Mouse (Mus musculus): ENCODE data around the gene Steap3. TPM values are rescaled to one million over a fixed set of nuclear protein-coding genes. Genes with fewer than 3 reads are reported as not detected.

The Steap3 gene
- polyA plus RNA-seq, 1 experiment from 2014 or later: 42.6 TPM

DNA sequence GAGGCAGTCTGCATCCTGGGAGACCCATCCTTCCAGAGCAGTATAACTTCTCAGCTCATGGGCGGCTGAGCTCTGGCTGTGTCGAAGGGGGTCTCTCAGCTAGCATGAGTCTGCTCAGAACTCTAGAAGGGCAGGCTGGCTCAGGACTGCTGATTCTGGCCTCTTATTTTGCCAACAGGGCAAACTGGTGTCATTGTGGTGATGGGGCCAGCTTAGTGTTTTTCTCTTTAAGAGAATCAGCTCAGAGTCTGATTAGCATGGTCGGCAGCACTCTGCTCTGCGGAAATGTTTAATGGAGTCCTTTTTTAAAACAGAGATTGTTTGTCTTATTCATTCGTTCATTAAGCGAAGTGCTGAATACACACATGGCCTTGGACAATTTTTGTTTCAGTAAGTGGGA, 83.3 kb downstream of the Steap3 start:
- H3K36me3 ChIP-seq (ENCODE audit: control insufficient read depth, insufficient read depth): no peaks in the 10 kb centered on the region
- H3K4me2 ChIP-seq (ENCODE audit: low read depth, low read length): no peak overlapping the region
- no peaks in the 10 kb centered on the region for H3K27me3 ChIP-seq (ENCODE audit: control insufficient read depth, insufficient read depth, low read depth, low read length)
- H3K4me3 ChIP-seq (ENCODE audit: low read depth, low read length): no peak overlapping the region
- 71% methylated on average over 6 of the region's 6 CpGs for WGBS (ENCODE audit: insufficient replicate concordance)
- H3K4me1 ChIP-seq (ENCODE audit: control insufficient read depth, low read depth, low read length): no peaks in the 10 kb centered on the region
- no peak overlapping the region for H3K9ac ChIP-seq (ENCODE audit: low read depth, low read length)
- ATAC-seq (ENCODE audit: low read depth): no peak
- no peaks in the 10 kb centered on the region for H3K9me3 ChIP-seq (replicated peaks; ENCODE audit: control insufficient read depth, low read length)
- H3K27ac ChIP-seq (ENCODE audit: low read length): no peak overlapping the region

DNA sequence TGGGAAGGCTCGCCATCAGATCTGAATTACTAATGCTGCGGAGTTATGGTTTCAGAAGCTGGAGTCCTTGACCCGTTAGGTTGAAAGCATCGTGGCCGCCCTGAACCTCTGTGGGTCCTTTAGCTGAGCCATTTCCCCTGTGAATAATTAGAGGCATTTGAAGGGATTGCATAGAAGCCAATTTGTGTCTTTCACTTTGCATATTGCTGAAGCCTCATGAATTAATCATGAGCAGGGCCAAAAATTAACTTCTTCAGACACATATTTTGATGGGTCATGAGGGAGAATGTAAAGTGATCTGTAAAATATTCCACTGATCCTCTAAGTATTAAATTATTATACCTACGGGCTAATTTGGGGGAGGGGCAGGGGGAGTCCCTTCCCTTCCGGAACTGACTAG, 85.4 kb downstream of the Steap3 start:
- Histone ChIP-seq H3K27me3 (ENCODE audit: control insufficient read depth, insufficient read depth, low read depth, low read length) (no peaks in the 10 kb centered on the region), H3K9ac (ENCODE audit: low read depth, low read length) (no peak overlapping the region), H3K4me3 (ENCODE audit: low read depth, low read length) (no peak overlapping the region), H3K36me3 (ENCODE audit: control insufficient read depth, insufficient read depth) (no peaks in the 10 kb centered on the region), H3K27ac (ENCODE audit: low read length) (no peak overlapping the region), H3K4me2 (ENCODE audit: low read depth, low read length) (no peak overlapping the region), H3K4me1 (ENCODE audit: control insufficient read depth, low read depth, low read length) (no peaks in the 10 kb centered on the region), H3K9me3 (replicated peaks; ENCODE audit: control insufficient read depth, low read length) (no peaks in the 10 kb centered on the region)
- 72% methylated on average over 7 of the region's 7 CpGs for WGBS (ENCODE audit: insufficient replicate concordance)
- ATAC-seq (ENCODE audit: low read depth): no peak

DNA sequence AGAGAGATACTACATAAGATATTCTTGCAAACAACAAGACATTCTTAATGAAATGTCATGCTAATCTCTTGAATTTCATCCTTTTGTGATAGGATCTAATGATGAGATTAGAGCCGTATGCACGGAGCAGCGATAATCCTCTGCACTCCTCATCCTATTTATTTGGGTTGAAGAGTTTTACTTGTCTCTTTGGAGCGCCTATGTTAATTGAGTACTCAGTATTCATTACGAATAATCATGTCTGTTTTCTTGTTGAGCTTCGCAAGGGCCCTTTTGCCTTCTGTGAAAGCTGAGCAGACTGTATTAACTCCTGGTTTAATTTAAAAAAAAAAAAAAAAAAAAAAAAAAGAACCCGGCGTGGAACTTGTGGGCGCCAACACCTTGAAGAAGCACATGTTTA, 85.8 kb downstream of the Steap3 start:
- ATAC-seq (ENCODE audit: low read depth): no peak
- no peak overlapping the region for H3K4me2 ChIP-seq (ENCODE audit: low read depth, low read length)
- H3K4me1 ChIP-seq (ENCODE audit: control insufficient read depth, low read depth, low read length): no peaks in the 10 kb centered on the region
- H3K27ac ChIP-seq (ENCODE audit: low read length): no peak overlapping the region
- H3K27me3 ChIP-seq (ENCODE audit: control insufficient read depth, insufficient read depth, low read depth, low read length): no peaks in the 10 kb centered on the region
- H3K9me3 ChIP-seq (replicated peaks; ENCODE audit: control insufficient read depth, low read length): no peaks in the 10 kb centered on the region
- 76% methylated on average over 9 of the region's 9 CpGs for WGBS (ENCODE audit: insufficient replicate concordance)
- H3K9ac ChIP-seq (ENCODE audit: low read depth, low read length): no peak overlapping the region
- no peak overlapping the region for H3K4me3 ChIP-seq (ENCODE audit: low read depth, low read length)
- H3K36me3 ChIP-seq (ENCODE audit: control insufficient read depth, insufficient read depth): no peaks in the 10 kb centered on the region

DNA sequence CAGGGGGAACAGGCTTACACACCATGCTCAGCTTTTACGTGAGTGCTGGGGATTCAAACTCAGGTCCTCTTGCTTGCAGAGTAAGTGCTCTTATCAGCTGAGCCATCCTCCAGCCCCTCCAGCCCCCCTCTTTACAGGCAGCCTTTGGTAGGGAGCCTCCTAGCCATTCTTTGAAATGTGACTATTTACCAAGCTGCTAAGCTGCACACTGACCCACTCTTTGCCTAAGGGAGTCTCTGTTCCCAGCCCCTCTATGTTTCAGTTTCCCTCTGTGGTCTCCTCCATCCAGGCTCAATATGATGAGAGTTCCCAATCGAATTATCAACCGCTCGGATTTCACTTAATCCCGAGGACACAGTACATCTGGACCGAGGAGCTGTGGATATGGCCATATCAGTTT, 86.3 kb downstream of the Steap3 start:
- no peak for ATAC-seq (ENCODE audit: low read depth)
- 55% methylated on average over 6 of the region's 6 CpGs for WGBS (ENCODE audit: insufficient replicate concordance)
- H3K9me3 ChIP-seq (replicated peaks; ENCODE audit: control insufficient read depth, low read length): no peaks in the 10 kb centered on the region
- H3K27ac ChIP-seq (ENCODE audit: low read length): no peak overlapping the region
- H3K4me3 ChIP-seq (ENCODE audit: low read depth, low read length): no peak overlapping the region
- H3K27me3 ChIP-seq (ENCODE audit: control insufficient read depth, insufficient read depth, low read depth, low read length): no peaks in the 10 kb centered on the region
- no peaks in the 10 kb centered on the region for H3K4me1 ChIP-seq (ENCODE audit: control insufficient read depth, low read depth, low read length)
- H3K36me3 ChIP-seq (ENCODE audit: control insufficient read depth, insufficient read depth): no peaks in the 10 kb centered on the region
- H3K9ac ChIP-seq (ENCODE audit: low read depth, low read length): no peak overlapping the region
- H3K4me2 ChIP-seq (ENCODE audit: low read depth, low read length): no peak overlapping the region

DNA sequence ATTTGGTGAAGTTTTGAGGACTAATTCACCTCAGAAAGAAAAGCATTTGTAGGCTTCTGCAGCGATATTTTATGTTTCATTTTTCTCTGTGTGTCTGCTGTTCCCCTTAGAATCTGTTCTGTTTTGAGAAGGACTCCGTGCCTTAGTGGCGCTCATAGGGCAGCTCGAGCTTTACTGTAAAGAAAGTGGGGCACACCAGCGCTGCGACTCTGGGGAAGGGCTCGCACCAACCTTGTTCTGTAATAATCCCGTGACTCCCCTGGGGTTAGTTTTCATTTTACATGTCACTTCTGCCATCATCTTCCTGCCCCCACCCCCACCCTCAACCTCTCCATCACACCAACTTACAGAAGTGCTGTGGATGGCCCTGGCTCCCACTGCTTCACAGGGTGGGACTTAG, 95.4 kb downstream of the Steap3 start:
- H3K9ac ChIP-seq (ENCODE audit: low read depth, low read length): no peak overlapping the region
- no peak overlapping the region for H3K4me3 ChIP-seq (ENCODE audit: low read depth, low read length)
- H3K9me3 ChIP-seq (replicated peaks; ENCODE audit: control insufficient read depth, low read length): no peaks in the 10 kb centered on the region
- H3K27me3 ChIP-seq (ENCODE audit: control insufficient read depth, insufficient read depth, low read depth, low read length): no peaks in the 10 kb centered on the region
- WGBS (ENCODE audit: insufficient replicate concordance): 71% methylated on average over 8 of the region's 8 CpGs
- H3K36me3 ChIP-seq (ENCODE audit: control insufficient read depth, insufficient read depth): no peaks in the 10 kb centered on the region
- ATAC-seq (ENCODE audit: low read depth): no peak
- H3K27ac ChIP-seq (ENCODE audit: low read length): no peak overlapping the region
- no peak overlapping the region for H3K4me2 ChIP-seq (ENCODE audit: low read depth, low read length)
- H3K4me1 ChIP-seq (ENCODE audit: control insufficient read depth, low read depth, low read length): no peaks in the 10 kb centered on the region

DNA sequence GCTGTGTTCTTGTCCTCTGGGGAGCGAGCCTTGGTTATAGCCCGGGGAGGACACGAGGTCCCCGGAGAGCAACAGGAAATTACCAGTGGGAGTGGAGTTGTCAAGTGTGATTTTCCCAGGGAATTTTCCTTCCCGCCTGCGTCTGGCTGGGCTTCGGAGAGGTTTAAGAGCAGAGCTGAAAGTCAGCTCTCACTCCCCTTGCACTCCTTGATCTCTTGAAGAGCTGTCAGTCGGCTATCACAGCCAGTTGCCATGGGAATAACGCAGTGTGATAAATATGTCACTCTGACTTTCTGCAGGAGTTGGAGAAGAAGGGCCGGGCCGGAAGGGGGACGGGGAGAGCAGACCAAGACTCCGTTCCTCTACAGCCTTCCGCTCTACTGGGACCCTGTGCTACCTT, 96.2 kb downstream of the Steap3 start:
- Histone ChIP-seq H3K36me3 (ENCODE audit: control insufficient read depth, insufficient read depth) (no peaks in the 10 kb centered on the region), H3K27ac (ENCODE audit: low read length) (no peak overlapping the region), H3K27me3 (ENCODE audit: control insufficient read depth, insufficient read depth, low read depth, low read length) (no peaks in the 10 kb centered on the region), H3K9ac (ENCODE audit: low read depth, low read length) (no peak overlapping the region), H3K4me2 (ENCODE audit: low read depth, low read length) (no peak overlapping the region), H3K4me1 (ENCODE audit: control insufficient read depth, low read depth, low read length) (no peaks in the 10 kb centered on the region), H3K9me3 (replicated peaks; ENCODE audit: control insufficient read depth, low read length) (no peaks in the 10 kb centered on the region), H3K4me3 (ENCODE audit: low read depth, low read length) (no peak overlapping the region)
- WGBS (ENCODE audit: insufficient replicate concordance): 23% methylated on average over 14 of the region's 14 CpGs
- ATAC-seq (ENCODE audit: low read depth): no peak

DNA sequence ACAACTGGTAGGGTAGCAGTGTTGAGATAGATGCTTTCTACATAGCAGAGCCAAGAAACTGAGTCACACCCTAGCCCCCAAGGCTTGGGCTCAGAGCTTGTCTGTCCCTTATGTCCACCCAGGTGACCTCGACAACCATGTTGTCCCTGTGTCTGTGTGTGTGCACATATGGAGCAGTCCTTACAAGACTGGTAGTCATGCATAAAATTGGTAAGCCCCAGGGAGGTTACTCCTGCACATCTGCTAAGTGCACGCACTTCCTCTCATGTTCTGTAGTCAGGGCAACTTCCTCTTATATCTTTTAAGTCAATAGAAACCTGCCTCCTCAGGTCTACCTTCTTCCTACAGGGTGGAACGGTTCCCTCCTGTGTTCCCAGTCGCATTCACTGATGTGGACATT, 97.5 kb downstream of the Steap3 start:
- H3K4me2 ChIP-seq (ENCODE audit: low read depth, low read length): no peak overlapping the region
- H3K9ac ChIP-seq (ENCODE audit: low read depth, low read length): no peak overlapping the region
- no peak overlapping the region for H3K27ac ChIP-seq (ENCODE audit: low read length)
- whole genome bisulfite sequencing (ENCODE audit: insufficient replicate concordance): 46% methylated on average over 4 of the region's 4 CpGs
- no peak for ATAC-seq (ENCODE audit: low read depth)
- H3K9me3 ChIP-seq (replicated peaks; ENCODE audit: control insufficient read depth, low read length): no peaks in the 10 kb centered on the region
- no peak overlapping the region for H3K4me3 ChIP-seq (ENCODE audit: low read depth, low read length)
- H3K4me1 ChIP-seq (ENCODE audit: control insufficient read depth, low read depth, low read length): no peaks in the 10 kb centered on the region
- H3K36me3 ChIP-seq (ENCODE audit: control insufficient read depth, insufficient read depth): no peaks in the 10 kb centered on the region
- no peaks in the 10 kb centered on the region for H3K27me3 ChIP-seq (ENCODE audit: control insufficient read depth, insufficient read depth, low read depth, low read length)

DNA sequence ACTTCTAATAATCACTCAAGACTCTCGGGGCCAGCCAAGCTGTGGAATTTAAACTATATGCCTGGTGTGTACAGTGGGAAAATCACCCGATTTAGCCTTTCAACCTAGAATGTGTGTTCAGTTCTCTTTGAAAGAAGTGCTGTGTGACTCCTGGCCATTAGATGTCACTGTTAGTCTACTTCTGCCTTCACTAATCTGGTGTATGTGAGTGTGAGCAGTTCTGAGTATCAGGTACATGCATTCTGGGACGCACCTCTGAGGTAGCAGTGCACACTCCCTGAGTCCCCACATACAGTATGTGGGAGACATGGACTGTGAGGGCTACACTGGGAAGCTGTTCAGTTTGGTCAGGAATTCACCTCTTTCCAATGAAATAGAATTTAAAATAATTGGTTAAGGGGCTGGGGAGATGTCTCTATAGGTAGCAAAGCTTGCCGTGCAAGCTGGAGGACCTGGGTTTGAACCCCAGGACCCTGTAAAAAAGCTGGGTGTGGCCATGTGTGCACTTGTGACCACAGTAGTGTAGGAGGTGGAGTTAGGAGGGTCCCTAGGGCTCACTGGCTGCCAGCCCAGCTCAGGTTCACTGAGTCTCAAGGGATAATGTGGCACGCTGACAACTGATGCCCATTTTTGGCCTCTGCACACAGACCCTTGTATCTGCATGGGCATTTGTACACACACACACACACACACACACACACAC, 100.5 kb downstream of the Steap3 start:
- H3K9me3 ChIP-seq (replicated peaks; ENCODE audit: control insufficient read depth, low read length): no peaks in the 10 kb centered on the region
- WGBS (ENCODE audit: insufficient replicate concordance): 54% methylated on average over 5 of the region's 5 CpGs

DNA sequence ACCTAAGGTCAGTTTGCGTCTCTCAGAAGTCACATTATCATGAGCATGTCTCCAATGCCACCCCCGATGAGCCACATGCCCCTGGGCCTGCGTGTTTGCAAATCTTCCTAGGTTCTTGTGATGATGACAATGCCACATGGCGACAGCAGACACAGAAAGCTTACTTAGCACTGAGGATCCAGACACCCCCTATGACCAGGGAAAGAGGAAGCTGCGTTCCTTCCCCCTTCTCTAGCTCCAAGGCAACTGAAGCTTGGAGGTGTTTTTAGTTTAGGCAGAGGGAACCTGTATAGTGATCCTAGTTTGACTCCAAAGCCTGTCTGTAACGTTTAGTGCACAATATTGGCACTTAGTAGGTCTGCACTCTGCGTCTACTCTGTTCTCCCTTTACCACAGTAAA, 102.2 kb downstream of the Steap3 start:
- H3K4me1 ChIP-seq (ENCODE audit: control insufficient read depth, low read depth, low read length): no peaks in the 10 kb centered on the region
- no peak overlapping the region for H3K4me2 ChIP-seq (ENCODE audit: low read depth, low read length)
- WGBS (ENCODE audit: insufficient replicate concordance): 54% methylated on average over 7 of the region's 7 CpGs
- no peaks in the 10 kb centered on the region for H3K27me3 ChIP-seq (ENCODE audit: control insufficient read depth, insufficient read depth, low read depth, low read length)
- ATAC-seq (ENCODE audit: low read depth): no peak
- no peaks in the 10 kb centered on the region for H3K36me3 ChIP-seq (ENCODE audit: control insufficient read depth, insufficient read depth)
- H3K4me3 ChIP-seq (ENCODE audit: low read depth, low read length): no peak overlapping the region
- H3K27ac ChIP-seq (ENCODE audit: low read length): no peak overlapping the region
- H3K9me3 ChIP-seq (replicated peaks; ENCODE audit: control insufficient read depth, low read length): no peaks in the 10 kb centered on the region
- no peak overlapping the region for H3K9ac ChIP-seq (ENCODE audit: low read depth, low read length)

More for the DNA sequence above, 100.5 kb downstream of the Steap3 start:
- no peaks in the 10 kb centered on the region for H3K27me3 ChIP-seq (ENCODE audit: control insufficient read depth, insufficient read depth, low read depth, low read length)
- no peak for ATAC-seq (ENCODE audit: low read depth)
- no peaks in the 10 kb centered on the region for H3K4me1 ChIP-seq (ENCODE audit: control insufficient read depth, low read depth, low read length)
- H3K4me2 ChIP-seq (ENCODE audit: low read depth, low read length): no peak overlapping the region
- no peak overlapping the region for H3K4me3 ChIP-seq (ENCODE audit: low read depth, low read length)
- H3K27ac ChIP-seq (ENCODE audit: low read length): no peak overlapping the region
- H3K9ac ChIP-seq (ENCODE audit: low read depth, low read length): no peak overlapping the region
- no peaks in the 10 kb centered on the region for H3K36me3 ChIP-seq (ENCODE audit: control insufficient read depth, insufficient read depth)
